Mouse (Mus musculus) limb, embryonic 14.5 days (tissue): ENCODE data around the gene Castor1. TPM values are rescaled to one million over a fixed set of nuclear protein-coding genes. Genes with fewer than 3 reads are reported as not detected.

ENCODE experiments used
- ATAC-seq: fragments of 200-750 bp; cut with Nextera tagmentation; 2 replicates; pipeline ENCODE4 v1.8.0; 2017; ENCODE audit warnings: low read depth, moderate number of reproducible peaks, moderate TSS enrichment; ENCODE audit not compliant: low FRiP score
- DNase-seq: peaks from one replicate; pipeline ENCODE4 v3.0.0-alpha.2; 2015; ENCODE audit warnings: low spot score
- H3K27ac ChIP-seq: fragments of 300-500 bp; sonication (generic); replicated peaks from 2 replicates; pipeline ENCODE4 v1.5.1; 2014; ENCODE audit warnings: low read depth, mild to moderate bottlenecking, low read length, moderate library complexity, mixed read lengths
- H3K27me3 ChIP-seq: fragments of 300-500 bp; sonication (generic); 2 replicates; pipeline ENCODE4 v1.6.1; 2014; ENCODE audit warnings: low read length, mixed read lengths; ENCODE audit not compliant: control insufficient read depth, insufficient read depth
- H3K36me3 ChIP-seq: fragments of 300-500 bp; sonication (generic); 2 replicates; pipeline ENCODE4 v1.6.1; 2014; ENCODE audit warnings: mild to moderate bottlenecking, low read length, moderate library complexity, mixed read lengths; ENCODE audit not compliant: control insufficient read depth, insufficient read depth
- H3K4me1 ChIP-seq: fragments of 300-500 bp; sonication (generic); 2 replicates; pipeline ENCODE4 v1.6.1; 2014; ENCODE audit warnings: antibody characterized with exemption, low read length, mixed read lengths; ENCODE audit not compliant: control insufficient read depth, insufficient read depth
- H3K4me2 ChIP-seq: fragments of 300-500 bp; sonication (generic); replicated peaks from 2 replicates; pipeline ENCODE4 v1.6.1; 2014; ENCODE audit warnings: low read depth, mild to moderate bottlenecking, low read length, moderate library complexity; ENCODE audit not compliant: severe bottlenecking
- H3K4me3 ChIP-seq: fragments of 300-500 bp; sonication (generic); replicated peaks from 2 replicates; pipeline ENCODE4 v1.5.1; 2014; ENCODE audit warnings: low read length
- H3K9ac ChIP-seq: fragments of 300-500 bp; sonication (generic); 2 replicates; pipeline ENCODE4 v1.6.1; 2014; ENCODE audit warnings: mild to moderate bottlenecking, low read depth, low read length, moderate library complexity; ENCODE audit not compliant: severe bottlenecking
- H3K9me3 ChIP-seq: fragments of 300-500 bp; sonication (generic); 2 replicates; pipeline ENCODE4 v1.6.1; 2016; ENCODE audit warnings: low read length; ENCODE audit not compliant: control insufficient read depth
- POLR2A ChIP-seq: fragments of 200-500 bp; IDR thresholded peaks from 2 replicates; pipeline ENCODE4 v1.8.0; 2012; ENCODE audit warnings: inconsistent platforms, mild to moderate bottlenecking, moderate library complexity, borderline replicate concordance; ENCODE audit not compliant: insufficient read depth, insufficient read length; ENCODE audit errors: extremely low read depth
- WGBS: fragments of 180-500 bp; shearing (Covaris S2); extraction: QIAGEN DNeasy Blood & Tissue Kit; methylation state at CpG from one replicate; pipeline ENCODE4 v1.1.7; 2014; 5-methylcytosine and 5-hydroxymethylcytosine counted together
- polyA plus RNA-seq, 2 experiments: library from polyadenylated mRNA; depleted of rRNA in 1 of 2; stranded (reverse) in 1 of 2; unstranded in 1 of 2; fragments of >200 nt; fragmentation: Nextera tagmentation in 1 of 2; extraction: Ambion mirVana in 1 of 2; gene quantifications; 2 replicates each; pipeline versions ENCODE4 v1.2.1 to v1.2.3; 2012 to 2014

The Castor1 gene
- polyA plus RNA-seq, 2 experiments = 10.6 to 13.9 TPM

GRCm38 (mm10) chr11:4215061-4215460 lies 3.0 kb upstream of the Castor1 start:
- 81% methylated on average over 10 of the region's 10 CpGs for WGBS
- Histone ChIP-seq H3K9ac (no peak overlapping the region), H3K4me3 (no peak overlapping the region), H3K27ac (no peak overlapping the region), H3K27me3 (no peaks in the 10 kb centered on the region), H3K36me3 (peaks cover 46% of the 10 kb centered on the region), H3K4me1 (peaks cover 14% of the 10 kb centered on the region), H3K4me2 (no peak overlapping the region), H3K9me3 (no peaks in the 10 kb centered on the region)
- no peak for TF ChIP-seq POLR2A
- DNase-seq = no peak
- ATAC-seq = no peak

GRCm38 (mm10) chr11:4216248-4217000 lies 1.6 kb upstream of the Castor1 start:
- Histone ChIP-seq H3K4me2 (no peak overlapping the region), H3K36me3 (peaks cover 33% of the 10 kb centered on the region), H3K4me3 (no peak overlapping the region), H3K27ac (0 out of 2 replicates have a peak overlapping the region, but pooled peaks have one; percentile 33), H3K9me3 (no peaks in the 10 kb centered on the region), H3K4me1 (peaks cover 14% of the 10 kb centered on the region), H3K27me3 (no peaks in the 10 kb centered on the region), H3K9ac (no peak overlapping the region)
- DNase-seq (peak; percentile 45), ATAC-seq (no peak)
- TF ChIP-seq POLR2A = no peak
- 79% methylated on average over 9 of the region's 9 CpGs for WGBS

GRCm38 (mm10) chr11:4218637-4219036 lies 612 bp downstream of the Castor1 start:
- WGBS = 11% methylated on average over 6 of the region's 6 CpGs
- no peak for ATAC-seq
- H3K4me1 ChIP-seq = peaks cover 14% of the 10 kb centered on the region
- no peak overlapping the region for H3K27ac ChIP-seq
- peak overlapping the region; percentile 58 for H3K9ac ChIP-seq
- H3K27me3 ChIP-seq = no peaks in the 10 kb centered on the region
- H3K4me3 ChIP-seq = peak overlapping the region; percentile 48
- no peak for DNase-seq
- no peaks in the 10 kb centered on the region for H3K9me3 ChIP-seq
- H3K36me3 ChIP-seq = peaks cover 15% of the 10 kb centered on the region
- H3K4me2 ChIP-seq = peak overlapping the region; percentile 93
- TF ChIP-seq POLR2A = no peak

- WGBS = 8% methylated on average over 2 of the region's 2 CpGs
- Histone ChIP-seq H3K4me1 (peaks cover 14% of the 10 kb centered on the region), H3K27ac (0 out of 2 replicates have a peak overlapping the region, but pooled peaks have one; percentile 46), H3K4me3 (peak overlapping the region; percentile 48; the same call in 1 of the 2 replicates), H3K4me2 (no peak overlapping the region), H3K9me3 (no peaks in the 10 kb centered on the region), H3K36me3 (peaks cover 12% of the 10 kb centered on the region), H3K9ac (no peak overlapping the region), H3K27me3 (no peaks in the 10 kb centered on the region)
- no peak for TF ChIP-seq POLR2A
- DNase-seq (peak; percentile 76), ATAC-seq (0 out of 2 replicates have a peak, but pooled peaks have one; percentile 5)
Measured at GRCm38 (mm10) chr11:4219317-4219751, 1.3 kb downstream of the Castor1 start.

GRCm38 (mm10) chr11:4219908-4220307 lies 1.9 kb downstream of the Castor1 start:
- H3K9me3 ChIP-seq = no peaks in the 10 kb centered on the region
- WGBS = 68% methylated on average over 9 of the region's 9 CpGs
- peaks cover 6% of the 10 kb centered on the region for H3K36me3 ChIP-seq
- no peak for ATAC-seq
- no peak for TF ChIP-seq POLR2A
- H3K4me3 ChIP-seq = no peak overlapping the region
- H3K4me1 ChIP-seq = peaks cover 14% of the 10 kb centered on the region
- H3K27me3 ChIP-seq = no peaks in the 10 kb centered on the region
- H3K4me2 ChIP-seq = no peak overlapping the region
- H3K9ac ChIP-seq = no peak overlapping the region
- no peak for DNase-seq
- no peak overlapping the region for H3K27ac ChIP-seq
